Mouse (Mus musculus): ENCODE measurements around the gene Spns3.

- no peak for TF ChIP-seq CTCF (IDR thresholded peaks at IDR 0.05; ENCODE audit: insufficient read depth, low read depth, low read length)
- TF ChIP-seq POLR2A (IDR thresholded peaks at IDR 0.05; ENCODE audit: insufficient read depth, low read depth, low read length) = no peak
Observed at GRCm38 (mm10) chr11:72485157-72485556, 65.1 kb downstream of the Spns3 start.

Data from olfactory bulb, adult 2 months (tissue).